Mouse (Mus musculus): ENCODE data around the gene Nkg7.
A peak's percentile ranks its signal among the peaks of the same experiment; 100 is the strongest.
"Not testable (repeated sequence)": the region's sequence is repeated elsewhere in the genome, so short reads cannot be mapped to it uniquely, and the experiment has no call there.

Nkg7 gene

DNA sequence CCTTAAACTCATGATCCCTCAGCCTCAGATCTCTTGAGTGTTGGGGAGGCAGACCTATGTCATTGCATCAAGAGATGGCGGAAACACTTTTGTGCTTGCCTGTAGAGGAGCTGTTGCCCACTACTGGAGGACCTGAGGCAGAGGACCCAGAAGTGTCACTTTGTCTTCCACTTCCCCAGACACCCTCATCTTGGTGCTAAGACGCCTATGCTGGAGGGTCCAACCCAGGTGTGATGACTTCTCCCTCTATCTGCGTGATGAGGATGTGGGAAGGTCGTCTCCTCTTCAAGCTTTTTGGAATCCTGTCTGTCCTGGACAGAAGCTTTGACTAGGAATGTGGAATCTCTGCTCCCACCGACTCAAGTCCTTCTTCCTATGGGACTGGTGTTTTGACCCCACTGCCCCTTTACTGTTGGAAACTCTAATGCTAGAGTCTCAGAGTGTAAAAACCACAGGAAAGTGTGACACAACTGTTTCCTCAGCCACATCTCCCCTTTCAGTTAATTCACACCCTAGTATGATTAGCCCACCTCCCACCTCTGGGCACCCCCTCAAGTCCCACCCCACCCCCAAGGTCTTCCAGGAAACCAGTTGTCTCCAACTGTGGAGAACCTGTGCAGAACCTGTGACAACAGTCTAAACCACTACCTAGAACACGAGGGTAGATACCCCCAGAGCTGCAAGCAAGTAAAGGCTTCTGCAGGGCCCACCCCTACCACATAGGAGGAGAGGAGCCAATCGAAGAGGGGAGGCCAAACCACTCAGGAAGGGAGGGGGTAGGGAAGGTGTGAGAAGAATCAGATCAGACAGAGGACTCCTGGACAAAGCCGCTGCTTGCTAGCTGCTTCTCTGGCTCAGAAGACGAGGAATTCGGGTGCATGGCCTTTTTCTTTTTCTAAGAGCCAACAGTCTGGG is at the start of gene Nkg7:
TSS of gene Nkg7 (plus strand) at position 733 of the 915 bp plus-strand sequence.
- no peak for DNase-seq (ENCODE audit: inconsistent age in 2 of 2, low spot score in 1 of 2)

DNA sequence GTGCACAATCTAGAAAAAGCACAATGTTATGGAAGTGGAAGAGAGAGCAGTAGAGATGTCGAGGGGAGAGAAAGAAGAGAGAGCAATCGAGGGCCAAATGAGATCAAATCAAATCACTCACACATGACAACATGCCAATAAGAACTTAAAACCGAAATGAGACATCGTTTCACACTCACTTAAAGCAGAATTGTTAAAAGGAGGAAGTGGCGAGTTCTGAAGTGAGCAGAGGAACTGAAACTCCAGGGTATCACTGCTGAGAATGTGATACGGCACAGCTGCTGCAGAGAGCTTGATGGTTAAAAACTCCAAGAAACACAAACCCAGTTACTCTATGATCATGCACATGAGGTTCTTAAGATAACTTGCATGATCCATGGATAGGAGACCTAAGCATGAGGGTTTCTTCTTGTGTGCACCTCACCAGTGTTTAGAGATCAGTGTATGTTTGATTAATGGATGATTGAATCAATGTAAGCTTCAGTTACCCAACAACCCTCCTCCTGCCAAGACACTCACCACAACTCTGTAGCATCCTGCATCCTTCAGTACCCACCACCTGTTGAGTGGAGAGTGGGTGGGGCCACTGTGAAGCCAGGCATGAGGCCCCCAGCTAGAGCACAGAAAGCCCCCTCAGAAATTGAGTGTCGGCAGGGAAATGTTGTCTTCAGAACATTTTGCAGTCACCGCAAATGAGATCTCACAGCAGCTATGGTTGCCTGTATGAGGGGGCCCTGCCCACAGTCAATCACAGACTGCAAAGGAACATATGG is 44.3 kb upstream of the Nkg7 start:
- DNase-seq (ENCODE audit: inconsistent age in 2 of 2, low spot score in 1 of 2): no peak

DNA sequence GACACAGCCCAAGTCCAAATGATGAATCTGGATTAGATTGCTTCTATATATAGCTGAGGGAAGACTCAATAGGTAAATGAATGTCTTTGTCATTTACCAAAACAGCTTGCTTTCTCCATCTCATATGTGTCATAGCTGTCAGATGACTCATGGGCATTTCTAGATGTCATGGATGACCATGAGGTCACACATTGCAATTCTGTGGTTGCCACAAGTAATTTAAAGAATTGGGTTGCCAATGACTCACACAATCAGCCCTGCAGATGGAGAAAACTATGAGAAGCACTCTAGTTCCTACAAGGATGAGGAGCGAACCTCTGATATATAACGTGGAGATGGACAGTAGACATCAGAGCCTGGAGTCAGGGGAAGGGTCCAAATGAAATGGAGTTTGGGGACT is 37.4 kb upstream of the Nkg7 start:
- no peak for DNase-seq (ENCODE audit: inconsistent age in 2 of 2, low spot score in 1 of 2)

DNA sequence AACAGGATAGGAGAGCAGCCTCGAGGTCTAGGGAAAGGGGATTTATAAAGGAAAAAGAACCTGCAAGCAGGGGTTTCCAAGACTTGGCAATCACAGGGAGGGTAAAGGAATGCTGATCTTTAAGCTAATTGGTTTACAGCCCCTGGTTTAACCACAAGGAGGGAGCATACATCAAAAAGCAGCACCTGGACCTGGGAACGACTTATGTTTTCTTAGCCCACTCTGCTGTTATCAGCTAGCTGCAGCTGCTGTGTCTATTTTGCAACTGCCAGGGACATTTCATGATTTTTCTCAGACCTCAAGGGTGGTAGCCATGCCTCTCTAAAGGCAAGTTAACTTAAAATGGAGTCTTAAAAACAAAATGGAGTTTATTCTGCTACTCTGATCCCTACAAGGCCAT is 34.2 kb upstream of the Nkg7 start:
- no peak for DNase-seq (ENCODE audit: inconsistent age in 2 of 2, low spot score in 1 of 2)

DNA sequence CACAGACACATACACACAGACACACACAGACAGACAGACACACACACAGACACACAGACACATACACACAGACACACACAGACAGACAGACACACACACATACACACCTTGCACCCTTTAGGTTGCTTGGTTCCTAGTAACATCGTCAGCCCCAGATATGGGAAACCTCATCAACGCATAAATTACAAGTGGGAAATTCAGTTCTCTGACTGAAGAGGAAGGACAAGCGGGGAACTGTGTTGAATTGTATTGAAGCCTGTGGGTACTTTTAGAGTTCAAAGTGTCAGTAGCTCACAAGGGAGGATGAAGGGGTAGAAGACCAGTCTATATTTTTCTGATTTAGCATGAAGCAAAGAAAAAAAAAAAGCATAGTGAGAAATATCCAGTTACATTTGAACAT is 29.3 kb upstream of the Nkg7 start:
- no peak for DNase-seq (ENCODE audit: inconsistent age in 2 of 2, low spot score in 1 of 2)

DNA sequence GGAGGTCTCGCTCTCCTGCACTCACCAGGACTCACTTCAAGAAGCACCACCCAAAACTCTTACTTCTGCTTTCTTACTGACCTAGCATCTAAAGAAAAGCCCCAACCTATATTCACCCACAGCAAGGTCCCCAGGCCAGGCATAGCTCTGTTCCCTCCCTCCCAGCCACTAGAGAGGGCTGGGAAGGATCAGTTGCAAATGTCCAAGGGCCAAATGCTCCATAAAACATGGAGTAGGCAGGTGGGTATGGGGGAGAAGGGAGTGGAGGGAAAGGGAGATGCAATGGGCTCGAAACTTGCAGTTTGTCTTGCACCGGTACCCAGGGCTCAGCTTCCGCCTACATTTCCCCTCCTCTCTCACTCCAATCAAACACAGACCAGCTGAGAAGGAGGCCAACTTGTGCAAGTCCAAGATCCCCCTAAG is 28.7 kb upstream of the Nkg7 start, which contains the start of gene Siglecg:
TSS of gene Siglecg (plus strand) at position 74 of the 423 bp plus-strand sequence.
- no peak for DNase-seq (ENCODE audit: inconsistent age in 2 of 2, low spot score in 1 of 2)

DNA sequence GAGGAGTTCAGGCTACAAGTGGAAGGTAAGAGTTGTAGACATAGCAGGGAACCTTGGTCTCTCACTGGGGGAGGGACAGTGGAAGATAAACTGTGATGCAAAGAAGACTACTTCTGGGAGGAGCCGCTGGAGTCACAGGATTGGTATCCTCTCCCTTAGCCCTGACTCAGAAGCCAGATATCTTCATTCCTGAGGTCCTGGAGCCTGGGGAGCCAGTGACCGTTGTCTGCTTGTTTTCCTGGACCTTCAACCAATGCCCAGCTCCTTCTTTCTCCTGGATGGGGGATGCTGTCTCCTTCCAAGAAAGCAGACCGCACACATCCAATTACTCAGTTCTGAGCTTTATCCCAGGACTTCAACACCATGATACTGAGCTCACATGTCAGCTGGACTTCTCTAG is 27.8 kb upstream of the Nkg7 start:
- no peak for DNase-seq (ENCODE audit: inconsistent age in 2 of 2, low spot score in 1 of 2)

DNA sequence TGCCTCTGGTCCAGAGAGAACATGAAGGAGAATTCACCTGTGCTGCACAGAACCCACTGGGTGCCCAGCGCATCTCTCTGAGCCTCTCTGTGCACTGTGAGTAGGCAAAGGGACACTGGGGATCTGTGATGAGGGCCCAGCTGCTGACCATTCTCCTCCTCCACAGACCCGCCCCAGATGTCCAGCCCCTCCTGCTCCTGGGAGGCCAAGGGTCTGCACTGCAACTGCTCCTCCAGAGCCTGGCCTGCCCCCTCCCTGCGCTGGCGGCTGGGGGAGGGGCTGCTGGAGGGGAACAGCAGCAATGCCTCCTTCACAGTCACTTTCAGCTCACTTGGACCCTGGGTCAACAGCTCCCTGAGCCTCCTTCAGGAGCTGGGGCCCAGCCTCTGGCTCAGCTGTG is 25.1 kb upstream of the Nkg7 start:
- not testable (repeated sequence) for DNase-seq (ENCODE audit: inconsistent age in 2 of 2, low spot score in 1 of 2)

DNA sequence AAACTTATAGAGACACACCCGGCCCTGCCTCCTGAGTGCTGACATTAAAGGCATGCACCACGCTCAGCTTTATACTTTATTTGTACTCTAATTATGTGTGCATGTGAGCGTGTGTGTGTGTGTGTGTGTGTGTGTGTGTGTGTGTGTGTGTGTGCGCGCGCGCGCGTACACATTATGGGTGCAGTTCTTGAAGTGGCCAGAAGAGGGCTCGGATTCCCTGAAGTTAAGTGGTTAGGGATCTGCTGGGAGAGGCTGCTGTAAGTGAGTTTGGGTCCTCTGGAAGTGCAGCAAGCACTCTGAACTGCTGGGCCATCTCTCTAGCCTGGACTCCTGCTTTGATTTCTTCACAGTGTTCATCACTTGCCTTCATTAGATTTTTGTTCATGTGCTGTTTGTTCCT is 19.6 kb upstream of the Nkg7 start:
- DNase-seq (ENCODE audit: inconsistent age in 2 of 2, low spot score in 1 of 2): no peak

DNA sequence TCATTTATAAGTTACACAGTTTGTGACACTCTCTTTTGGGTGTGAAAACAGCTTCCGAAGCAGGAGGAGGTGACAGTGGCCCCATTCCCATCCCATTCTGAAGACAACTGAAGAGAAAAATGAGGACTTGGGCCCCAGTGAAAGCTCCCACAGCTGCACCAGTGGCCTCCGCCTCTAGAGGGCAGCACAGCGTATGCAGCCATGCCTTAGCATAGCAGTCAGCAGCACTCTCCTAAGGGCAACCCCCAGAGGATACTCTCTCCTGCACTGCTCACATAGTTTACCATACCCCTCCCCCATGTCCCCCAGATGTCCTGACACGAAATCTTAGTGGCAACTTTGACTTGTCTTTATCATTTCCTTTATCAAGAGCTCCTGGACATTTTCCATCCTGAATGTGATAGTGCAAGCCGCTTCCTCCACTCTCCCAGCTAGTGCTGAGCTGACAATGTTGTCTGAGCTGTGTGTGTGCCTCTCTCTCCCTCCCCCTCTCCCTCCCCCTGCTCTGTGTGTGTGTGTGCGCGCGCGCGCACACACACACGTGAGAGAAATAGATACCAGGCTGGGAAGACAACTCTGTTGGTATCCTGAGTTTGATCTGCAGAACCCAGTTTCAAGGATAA is 13.8 kb upstream of the Nkg7 start:
- peak; percentile 80 to 94 for DNase-seq (ENCODE audit: inconsistent age in 2 of 2, low spot score in 1 of 2)

DNA sequence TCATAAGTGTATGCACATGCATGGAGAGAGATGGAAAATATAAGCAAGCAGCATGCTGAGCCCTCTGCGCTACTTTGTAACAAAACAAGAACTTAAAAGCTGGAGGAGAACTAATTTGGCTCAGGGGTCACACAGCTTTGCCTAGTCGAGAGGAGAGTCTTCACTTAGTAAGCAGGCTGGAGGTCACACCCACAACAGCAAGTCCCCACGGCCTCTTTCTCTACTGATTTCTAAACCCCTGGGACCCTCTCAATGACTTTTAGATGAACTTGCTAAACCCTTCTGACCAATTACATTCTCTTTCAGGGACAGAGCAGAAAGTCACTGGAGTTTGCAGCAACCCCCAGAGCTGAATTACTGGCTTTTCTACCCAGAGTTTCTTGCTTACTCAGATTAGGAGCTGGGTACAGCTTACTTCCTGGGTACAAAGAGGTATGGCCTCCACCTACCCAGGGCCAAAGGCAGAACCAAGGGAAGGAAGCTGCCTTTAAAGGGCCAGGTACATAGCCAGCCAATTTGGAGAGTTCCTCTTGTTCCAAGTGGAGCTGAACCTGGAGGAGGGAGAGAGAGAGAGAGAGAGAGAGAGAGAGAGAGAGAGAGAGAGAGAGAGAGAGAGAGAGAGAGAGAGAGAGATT is 12.8 kb upstream of the Nkg7 start:
- peak in 1 of 2 experiments; percentile 34 for DNase-seq (ENCODE audit: inconsistent age in 2 of 2, low spot score in 1 of 2)

DNA sequence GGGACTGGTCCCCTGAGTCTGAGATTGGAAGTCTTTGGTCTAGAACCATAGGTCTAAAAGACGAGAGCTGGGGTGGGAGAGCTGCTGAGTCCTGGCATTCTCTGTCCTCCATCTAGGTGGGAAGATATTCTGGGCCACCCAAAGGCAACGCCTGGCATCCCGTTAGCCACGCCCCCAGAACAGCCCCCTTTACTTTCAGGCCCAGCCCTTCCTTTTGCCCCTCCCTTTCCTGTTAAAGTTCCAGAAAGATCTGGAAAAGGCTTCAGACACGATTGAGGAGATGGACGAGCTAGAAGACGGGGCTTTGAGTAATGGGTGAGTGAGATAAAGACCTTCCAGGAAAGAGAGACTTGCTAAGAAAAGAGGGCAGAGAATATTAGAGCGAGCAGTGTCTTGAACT is 9.5 kb upstream of the Nkg7 start, which contains the start of gene Lim2:
TSS of gene Lim2 (plus strand) at position 265 of the 400 bp plus-strand sequence.
- no peak for DNase-seq (ENCODE audit: inconsistent age in 2 of 2, low spot score in 1 of 2)

DNA sequence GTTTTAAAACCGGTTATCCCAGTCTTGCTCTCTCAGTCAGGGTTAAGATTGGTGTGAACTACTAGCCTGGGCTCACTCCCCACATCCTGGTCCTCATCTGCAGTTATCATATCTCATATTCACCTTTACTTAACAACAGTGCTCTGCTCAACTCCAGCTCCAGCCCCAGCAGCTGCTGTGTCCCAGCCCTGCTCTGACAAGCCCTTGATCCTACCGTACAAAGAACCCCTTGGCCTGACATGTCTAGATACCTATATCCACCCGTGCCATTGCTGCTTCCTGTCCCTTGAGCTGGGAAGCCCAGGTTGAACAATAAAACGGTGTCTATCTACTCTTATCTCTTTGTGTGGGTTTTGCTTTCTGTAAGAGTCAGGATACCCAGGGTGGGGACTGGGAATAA is 7.4 kb upstream of the Nkg7 start:
- DNase-seq (ENCODE audit: inconsistent age in 2 of 2, low spot score in 1 of 2): peak in 1 of 2 experiments; percentile 64

DNA sequence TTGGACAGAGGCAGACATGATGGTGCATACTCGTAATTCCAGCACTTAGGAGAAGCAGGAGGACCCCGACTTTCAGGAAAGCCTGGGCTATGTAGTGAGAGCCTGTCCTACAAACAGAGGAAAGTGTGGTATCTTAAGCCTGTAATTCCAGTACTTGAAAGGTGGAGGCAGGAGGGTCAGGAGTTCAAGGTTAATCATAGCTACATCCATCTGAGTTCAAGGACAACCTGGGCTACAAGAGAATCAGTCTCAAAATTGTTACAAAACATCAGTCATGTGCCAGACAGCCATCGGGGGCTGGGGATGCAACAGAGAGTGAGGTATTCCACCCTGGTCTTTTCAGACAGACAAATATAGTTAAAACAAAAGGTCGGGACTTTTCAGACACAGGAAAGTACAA is 4.0 kb upstream of the Nkg7 start:
- DNase-seq (ENCODE audit: inconsistent age in 2 of 2, low spot score in 1 of 2): peak in 1 of 2 experiments; percentile 16

DNA sequence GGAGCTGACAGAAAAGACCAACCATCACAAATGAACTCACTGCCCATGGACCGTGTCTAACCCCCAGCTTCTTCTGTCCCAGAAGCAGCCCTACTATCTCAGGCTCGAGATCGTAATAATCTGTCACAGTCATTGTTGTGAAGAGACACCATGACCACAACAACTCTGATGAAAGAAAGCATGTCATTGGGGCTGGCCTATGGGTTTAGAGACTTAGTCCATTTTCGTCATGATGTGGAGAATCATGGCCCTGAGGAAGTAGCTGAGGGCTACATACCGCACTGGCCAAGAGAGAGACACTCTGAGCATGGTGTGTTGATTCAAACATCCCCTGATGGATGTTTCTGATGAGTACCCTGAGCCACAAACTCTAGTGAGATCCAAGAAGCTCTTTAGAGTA is 2.2 kb upstream of the Nkg7 start:
- no peak for DNase-seq (ENCODE audit: inconsistent age in 2 of 2, low spot score in 1 of 2)

DNA sequence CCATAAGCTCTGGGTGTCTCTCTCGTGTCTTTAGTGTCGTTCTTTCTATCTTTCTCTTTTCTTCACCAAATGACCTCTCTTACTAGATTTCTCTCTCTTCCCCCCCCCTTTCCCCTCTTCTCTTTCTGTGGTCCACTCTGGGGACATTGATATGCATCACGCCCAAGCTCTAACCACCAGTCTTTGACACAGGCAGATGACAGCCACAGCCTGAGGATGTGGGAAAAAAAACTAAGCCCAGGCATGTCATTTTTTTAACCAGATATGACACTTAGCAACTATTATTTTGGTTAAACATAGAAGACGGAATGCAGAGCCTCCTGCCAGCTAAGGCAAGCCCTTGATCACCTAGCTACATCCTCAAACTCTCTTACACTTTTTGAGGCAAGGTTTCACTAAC is 1.7 kb downstream of the Nkg7 start:
- no peak for DNase-seq (ENCODE audit: inconsistent age in 2 of 2, low spot score in 1 of 2)

DNA sequence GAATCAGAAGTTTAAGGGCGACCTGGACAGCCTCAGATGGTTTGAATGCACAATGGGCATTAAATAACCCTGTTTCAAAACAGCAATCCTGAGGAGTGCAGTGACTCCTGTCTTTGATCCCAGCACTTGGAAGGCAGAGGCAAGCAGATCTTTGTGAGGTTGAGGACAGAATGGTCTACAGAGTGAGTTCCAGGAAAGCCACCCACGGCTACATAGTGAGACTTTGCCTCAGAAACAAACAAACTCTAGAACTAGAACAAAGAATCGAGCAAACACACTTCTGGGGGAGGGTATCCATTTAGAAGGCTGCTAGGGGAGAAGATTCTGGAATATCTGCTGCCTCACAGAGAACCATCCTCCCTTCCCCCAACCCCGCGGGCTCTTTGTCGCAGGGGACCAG is 3.6 kb downstream of the Nkg7 start, which contains the start of gene Cldnd2:
TSS of gene Cldnd2 (plus strand) at position 301 of the 400 bp plus-strand sequence.
- no peak for DNase-seq (ENCODE audit: inconsistent age in 2 of 2, low spot score in 1 of 2)

DNA sequence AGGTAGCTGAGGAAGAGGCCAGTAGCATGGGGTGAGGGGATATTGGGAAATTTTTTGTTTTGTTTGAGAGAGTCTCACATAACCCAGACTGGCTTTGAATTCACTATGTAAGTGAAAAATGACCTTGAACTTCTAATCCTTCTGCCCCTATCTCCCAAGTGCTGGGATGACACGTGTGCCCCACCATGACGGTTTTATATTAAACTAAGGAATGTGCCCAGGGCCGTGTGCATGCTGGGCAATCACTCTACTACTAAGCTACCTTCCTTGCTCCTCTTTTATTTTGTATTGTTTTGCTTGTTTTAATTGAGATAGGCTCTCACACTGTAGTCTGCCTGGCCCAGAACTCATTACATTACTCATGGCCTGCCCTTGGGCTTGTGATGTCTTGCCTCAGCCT is 4.2 kb downstream of the Nkg7 start:
- no peak for DNase-seq (ENCODE audit: inconsistent age in 2 of 2, low spot score in 1 of 2)

DNA sequence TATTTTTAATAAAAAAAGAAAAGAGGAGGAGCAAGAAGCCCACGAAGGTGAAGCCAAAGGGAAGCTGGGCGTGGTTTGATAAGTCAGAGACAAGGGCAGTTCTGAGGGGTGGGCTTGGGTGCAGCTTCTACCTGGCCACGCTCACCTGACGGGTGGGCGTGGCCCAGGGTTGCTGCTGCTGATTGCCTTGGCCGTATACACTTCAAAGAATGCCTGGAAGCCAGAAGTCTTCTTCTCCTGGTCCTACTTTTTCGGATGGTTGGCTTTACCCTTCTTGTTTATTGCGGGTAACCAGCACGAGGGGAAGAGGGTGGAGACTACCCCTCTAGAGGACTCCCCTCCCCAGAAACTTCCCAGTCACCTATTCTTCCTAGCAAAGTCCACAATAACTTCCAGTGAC is 5.8 kb downstream of the Nkg7 start:
- DNase-seq (ENCODE audit: inconsistent age in 2 of 2, low spot score in 1 of 2): no peak

DNA sequence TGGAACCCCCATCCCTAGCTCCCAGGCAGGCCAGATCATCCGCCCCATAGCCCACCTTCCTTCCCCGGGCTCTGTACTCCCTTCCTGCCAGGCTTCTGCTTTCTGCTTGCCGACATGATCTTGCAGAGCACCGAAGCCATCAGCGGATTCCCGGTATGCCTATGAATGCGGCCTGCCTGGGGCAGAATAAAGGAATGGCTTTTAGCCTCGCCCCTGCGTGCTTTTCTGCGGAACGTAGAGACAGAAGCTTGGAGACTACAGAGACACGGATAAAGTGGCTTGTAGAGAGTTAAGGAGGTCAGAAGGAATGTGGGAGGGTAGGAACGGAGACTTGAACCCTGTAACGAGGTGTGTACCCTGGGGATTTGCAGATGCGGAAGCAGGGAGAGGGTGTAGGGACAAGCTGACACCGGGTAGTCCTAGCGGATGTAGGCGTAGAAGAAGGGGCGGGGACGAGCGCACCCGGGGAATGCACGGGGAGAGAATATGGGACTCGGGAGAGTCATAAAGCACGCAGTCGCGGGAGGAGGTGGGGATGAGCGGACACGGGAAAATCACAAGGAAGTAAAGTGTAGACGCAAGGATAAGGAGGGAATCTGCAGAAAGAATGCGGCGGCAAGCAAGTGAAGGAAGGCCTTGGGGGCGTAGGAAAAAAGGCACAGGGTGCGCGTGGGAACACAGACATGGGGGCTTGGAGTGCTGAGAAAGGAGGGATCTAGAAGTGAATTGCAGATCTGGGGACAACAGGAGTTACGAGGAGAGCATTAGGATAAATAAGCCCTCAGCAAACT is 6.4 kb downstream of the Nkg7 start:
- DNase-seq (ENCODE audit: inconsistent age in 2 of 2, low spot score in 1 of 2): peak; percentile 90 to 96

All from adrenal gland, adult (tissue).